Mouse (Mus musculus): ENCODE data around the gene Usp47.
"Not testable (repeated sequence)": the region's sequence is repeated elsewhere in the genome, so short reads cannot be mapped to it uniquely, and the experiment has no call there.

Gene Usp47

DNA sequence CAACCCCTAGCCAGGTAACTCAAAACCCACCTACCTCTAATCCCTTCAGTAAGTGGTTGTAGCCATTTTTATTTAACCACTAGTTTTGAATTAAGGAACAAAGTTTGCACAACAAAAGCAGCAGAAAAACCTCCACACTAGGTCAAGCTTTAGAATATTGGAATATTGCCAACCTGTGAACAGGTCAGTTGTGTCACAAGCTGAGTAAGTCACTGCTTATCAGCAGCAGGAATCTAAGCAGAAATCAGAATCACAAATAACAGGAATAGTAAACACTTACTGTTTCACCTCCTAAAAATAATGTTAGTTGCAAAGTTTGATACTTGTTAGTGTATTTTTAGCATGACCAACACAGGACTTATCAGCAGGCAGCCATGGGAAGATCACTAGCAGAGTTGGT lies 17.0 kb downstream of the Usp47 start:
- DNase-seq (ENCODE audit: low spot score): no peak

- DNase-seq (ENCODE audit: low spot score): no peak
Observed at GRCm38 (mm10) chr7:112042758-112043157, 19.5 kb downstream of the Usp47 start.

GRCm38 (mm10) chr7:112045249-112045648 lies 21.9 kb downstream of the Usp47 start:
- no peak for DNase-seq (ENCODE audit: low spot score)

GRCm38 (mm10) chr7:112045794-112046388 lies 22.6 kb downstream of the Usp47 start:
- no peak for DNase-seq (ENCODE audit: low spot score)

GRCm38 (mm10) chr7:112048643-112049042 lies 25.3 kb downstream of the Usp47 start:
- DNase-seq (ENCODE audit: low spot score): no peak

DNA sequence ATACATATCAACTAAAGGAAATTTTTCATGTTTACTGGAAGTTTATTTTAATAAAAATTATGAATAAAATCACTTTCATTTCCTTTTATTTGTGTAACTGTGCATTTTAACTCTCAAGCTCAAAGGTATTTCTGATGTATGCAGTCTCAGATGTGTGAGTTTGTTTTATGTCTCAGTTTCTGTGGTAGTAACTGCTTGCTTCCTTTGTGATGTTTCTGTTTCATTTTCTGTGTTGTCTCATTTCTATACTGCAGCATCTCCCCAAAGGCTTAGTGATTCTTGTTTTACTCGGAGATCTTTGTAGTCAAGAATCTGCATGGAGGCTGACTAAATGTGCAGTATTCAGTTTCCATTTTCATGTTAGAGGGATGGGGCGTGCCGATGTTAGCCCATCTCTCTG lies 30.4 kb downstream of the Usp47 start:
- no peak for DNase-seq (ENCODE audit: low spot score)

GRCm38 (mm10) chr7:112055901-112056625 lies 32.8 kb downstream of the Usp47 start:
- no peak for DNase-seq (ENCODE audit: low spot score)

GRCm38 (mm10) chr7:112074868-112075267 lies 51.6 kb downstream of the Usp47 start:
- DNase-seq (ENCODE audit: low spot score): no peak

- DNase-seq (ENCODE audit: low spot score): no peak
Observed at GRCm38 (mm10) chr7:112082636-112083035, 59.3 kb downstream of the Usp47 start.

DNA sequence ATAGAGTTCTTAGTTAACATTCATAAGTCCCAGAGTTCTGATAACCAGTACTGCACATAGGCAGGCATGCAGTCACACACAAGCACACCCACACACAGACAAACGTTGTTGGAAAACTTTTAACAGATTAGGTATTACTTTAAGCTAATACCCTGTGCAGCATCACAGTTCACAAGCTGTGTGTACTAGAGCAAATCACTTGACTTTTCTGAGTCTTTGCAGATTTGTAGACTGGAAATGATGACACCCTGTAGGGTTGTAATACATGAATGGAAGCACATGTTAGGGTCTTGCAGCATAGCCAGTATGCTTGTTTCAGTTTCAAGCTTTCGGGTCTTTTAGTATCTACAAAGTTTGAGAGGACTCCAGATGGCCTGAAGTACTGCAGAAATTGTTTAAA lies 60.9 kb downstream of the Usp47 start:
- DNase-seq (ENCODE audit: low spot score): no peak

DNA sequence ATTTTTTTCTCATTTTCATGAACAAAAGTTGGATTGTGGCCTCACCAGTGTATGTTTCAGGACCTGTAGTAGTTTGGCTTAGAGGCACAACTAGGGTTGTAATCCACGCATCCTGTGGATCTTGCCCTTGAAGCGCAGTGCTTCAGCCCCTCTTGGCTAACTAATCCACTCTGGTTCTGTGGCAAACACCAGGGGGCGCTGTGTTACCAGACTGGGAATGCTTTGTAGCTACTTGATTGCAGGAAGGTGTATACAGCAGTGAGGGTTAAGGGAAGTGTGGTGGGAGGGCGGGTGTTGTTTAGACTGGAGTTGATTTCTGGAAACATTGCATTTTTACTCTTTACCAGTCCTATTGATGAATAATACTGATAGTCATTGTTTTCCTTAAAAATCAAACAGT lies 61.8 kb downstream of the Usp47 start:
- DNase-seq (ENCODE audit: low spot score): peak; percentile 85

GRCm38 (mm10) chr7:112086186-112086585 lies 62.9 kb downstream of the Usp47 start:
- DNase-seq (ENCODE audit: low spot score): no peak

GRCm38 (mm10) chr7:112094923-112095322 lies 71.6 kb downstream of the Usp47 start:
- DNase-seq (ENCODE audit: low spot score): not testable (repeated sequence)

DNA sequence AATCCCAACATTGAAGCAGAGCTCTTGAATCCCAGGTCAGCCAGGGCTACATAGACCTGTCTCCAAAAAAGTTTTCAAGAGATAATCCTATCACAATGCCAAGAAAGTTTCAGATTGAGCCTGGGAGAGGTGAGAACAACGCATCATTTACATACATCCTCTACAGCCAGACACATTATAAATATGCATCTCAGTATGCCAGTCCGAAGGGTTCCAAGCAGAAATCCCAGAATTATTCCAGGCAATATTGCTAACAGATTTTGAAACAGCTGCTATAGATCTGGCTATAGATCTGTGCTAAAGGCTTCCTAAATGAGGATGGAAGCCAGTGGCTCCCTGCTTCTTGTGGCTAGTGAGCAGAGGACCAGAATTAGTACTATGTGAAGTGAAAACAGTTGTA lies 77.6 kb downstream of the Usp47 start:
- DNase-seq (ENCODE audit: low spot score): no peak

DNA sequence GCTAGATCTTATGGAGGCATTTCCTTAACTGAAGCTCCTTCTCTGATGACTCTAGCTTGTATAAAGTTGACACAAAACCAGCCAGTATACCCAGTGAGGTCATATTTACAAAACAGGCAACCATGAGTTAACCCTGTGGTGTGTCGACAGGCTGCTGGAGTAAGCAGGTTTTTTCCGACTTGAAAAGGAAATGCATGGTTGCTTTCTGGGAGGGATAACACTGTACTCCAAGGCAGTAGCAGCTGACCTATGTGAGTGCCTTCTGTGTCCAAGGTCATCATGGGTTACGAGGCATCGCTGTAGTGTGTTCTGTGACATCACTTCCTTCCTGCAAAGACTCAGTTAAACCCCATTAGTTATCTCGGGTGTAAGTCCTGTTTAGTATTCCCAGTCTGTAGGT lies 79.6 kb downstream of the Usp47 start:
- no peak for DNase-seq (ENCODE audit: low spot score)

GRCm38 (mm10) chr7:112103816-112104215 lies 80.5 kb downstream of the Usp47 start:
- DNase-seq (ENCODE audit: low spot score): no peak

DNA sequence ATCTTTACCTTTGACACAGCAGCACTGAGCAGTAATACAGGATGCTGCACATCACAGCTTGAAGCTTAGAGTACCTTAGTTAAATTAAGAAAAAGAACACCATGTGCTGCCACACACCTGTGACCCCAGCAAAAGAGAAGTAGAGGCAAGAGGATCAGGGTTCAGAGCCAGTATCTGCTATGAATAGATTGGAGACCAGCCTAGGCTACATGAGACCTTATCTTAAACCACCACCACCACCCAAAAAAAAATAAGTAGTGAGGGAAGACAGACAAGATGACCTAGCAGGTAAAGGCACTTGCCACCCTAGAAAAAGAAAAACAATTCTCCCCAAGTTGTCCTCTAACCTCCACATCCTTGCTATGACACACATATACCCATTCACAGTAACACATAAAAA lies 85.5 kb downstream of the Usp47 start:
- DNase-seq (ENCODE audit: low spot score): no peak

DNA sequence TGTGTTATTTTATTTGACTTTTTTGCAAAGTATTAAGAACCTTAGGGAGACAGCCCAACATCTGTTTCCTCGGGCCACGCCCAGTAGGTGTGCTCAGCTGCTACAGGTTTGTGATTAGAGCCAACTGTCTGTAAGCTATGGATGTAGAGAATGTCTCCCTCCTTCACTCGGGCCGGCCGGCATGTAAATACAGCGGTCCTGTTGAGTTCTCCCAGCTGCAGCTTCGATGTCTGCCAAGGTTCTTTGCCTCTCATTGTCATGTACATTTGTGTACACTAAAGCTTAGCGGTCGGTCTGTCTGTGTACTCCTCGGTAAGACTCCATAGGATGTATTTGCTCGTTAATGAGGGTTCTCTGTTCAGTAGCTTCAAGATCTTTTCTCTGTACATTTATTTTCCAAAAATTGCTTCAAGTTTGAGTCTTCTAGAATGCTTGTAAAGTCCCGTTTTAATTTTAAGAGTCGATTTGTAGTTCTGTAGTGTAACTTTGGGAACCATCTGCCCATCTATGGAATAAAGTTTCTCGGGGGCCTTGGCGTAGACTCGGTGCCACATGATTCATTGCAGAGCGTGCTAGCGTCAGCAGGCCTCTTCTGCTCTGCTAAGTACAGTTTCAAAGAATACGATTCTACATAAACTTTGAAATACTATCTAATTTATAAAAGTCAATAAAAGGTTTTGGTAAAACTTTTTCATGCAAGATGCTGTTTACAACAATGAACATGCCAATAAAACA lies 87.5 kb downstream of the Usp47 start:
- DNase-seq (ENCODE audit: low spot score): no peak

GRCm38 (mm10) chr7:112117501-112117900 lies 94.2 kb downstream of the Usp47 start:
- no peak for DNase-seq (ENCODE audit: low spot score)

GRCm38 (mm10) chr7:112118086-112118485 lies 94.8 kb downstream of the Usp47 start:
- no peak for DNase-seq (ENCODE audit: low spot score)

- no peak for DNase-seq (ENCODE audit: low spot score)
Observed at GRCm38 (mm10) chr7:112119248-112119647, 95.9 kb downstream of the Usp47 start.

- DNase-seq (ENCODE audit: low spot score): no peak
Observed at GRCm38 (mm10) chr7:112120861-112121810, 97.8 kb downstream of the Usp47 start.
